Mouse (Mus musculus): ENCODE results near the gene Rhof. TPM values are rescaled to one million over a fixed set of nuclear protein-coding genes. Genes with fewer than 3 reads are reported as not detected.

The Rhof gene
- total RNA-seq (2021), result under 1 TPM; 0.23 to 0.38 TPM
- long read RNA-seq, experiment 1, partial matches to known transcripts, result 0 of 3 reads
- long read RNA-seq, experiment 1, other reads (novel, unspliced or antisense), result 3 of 3 reads
- long read RNA-seq, experiment 2, partial matches to known transcripts, result 0 of 2 reads
- long read RNA-seq, experiment 2, other reads (novel, unspliced or antisense), result 1 of 2 reads

DNA sequence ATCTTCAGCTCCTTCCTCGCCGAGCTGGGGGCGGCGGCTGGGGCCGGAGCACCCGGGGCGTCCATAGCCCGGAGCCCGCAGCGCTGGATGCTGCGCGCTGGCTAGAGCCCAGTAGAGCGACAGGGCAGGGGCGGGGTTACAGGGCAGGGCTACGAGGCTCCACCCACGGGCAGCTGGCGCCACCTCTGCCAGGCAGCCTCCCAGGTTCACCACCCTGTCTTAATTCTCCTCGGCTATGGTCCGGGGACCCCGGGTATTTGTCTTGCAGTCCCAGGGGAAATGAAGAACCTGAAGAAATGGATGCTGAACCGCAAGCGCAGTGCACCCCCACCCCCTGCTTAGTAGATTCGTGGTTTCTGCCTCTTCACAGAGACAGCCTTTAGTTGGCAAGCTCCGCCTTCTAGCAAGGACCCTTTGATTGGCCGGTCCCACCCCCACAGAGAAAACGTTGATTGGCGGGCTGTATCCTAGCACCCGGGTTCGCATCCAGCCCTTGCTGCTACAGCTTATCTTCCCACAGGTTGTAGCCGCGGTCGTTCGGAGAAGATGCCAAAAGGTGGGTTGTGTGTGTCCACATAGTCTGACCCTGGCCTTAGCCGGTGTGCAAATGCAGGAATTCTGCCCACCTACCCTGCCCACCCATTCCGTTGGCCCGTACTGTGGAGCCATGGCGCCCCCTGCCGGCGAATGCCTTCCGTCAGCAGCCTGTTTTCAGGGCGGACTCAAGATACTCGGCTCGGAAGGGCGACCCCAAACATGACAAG lies at the start of gene Rhof:
Gene Rhof (minus strand): TSS at position 385 of the 764 bp plus-strand sequence.
- peak; percentile 68 for DNase-seq

- peak; percentile 33 for DNase-seq
Observed at GRCm38 (mm10) chr5:123181536-123181935, 49.0 kb upstream of the Rhof start.

DNA sequence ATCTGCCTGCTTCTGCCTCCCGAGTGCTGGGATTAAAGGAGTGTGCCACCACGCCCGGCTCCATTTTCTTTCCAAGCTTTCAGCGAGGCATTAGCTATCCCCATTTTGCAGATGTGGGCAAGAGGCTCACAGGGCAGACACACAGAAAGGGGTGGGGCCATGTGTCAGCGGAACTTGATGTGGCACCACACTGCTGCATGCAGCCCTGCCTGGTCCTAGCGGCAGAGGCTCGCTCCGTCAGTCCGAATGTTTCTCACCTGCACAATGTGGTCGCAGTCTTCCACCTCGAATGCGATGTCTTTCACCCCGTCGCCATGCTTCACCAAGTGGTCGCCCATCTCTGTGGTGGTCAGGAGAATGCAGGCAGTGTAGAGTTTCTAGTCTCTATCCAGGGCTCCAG lies 47.9 kb upstream of the Rhof start:
- no peak for DNase-seq

GRCm38 (mm10) chr5:123178792-123179191 lies 46.3 kb upstream of the Rhof start:
- DNase-seq, result no peak

- peak; percentile 72 for DNase-seq
Observed at GRCm38 (mm10) chr5:123171646-123172350, 39.3 kb upstream of the Rhof start.

- DNase-seq, result no peak
Observed at GRCm38 (mm10) chr5:123170365-123170764, 37.9 kb upstream of the Rhof start.

DNA sequence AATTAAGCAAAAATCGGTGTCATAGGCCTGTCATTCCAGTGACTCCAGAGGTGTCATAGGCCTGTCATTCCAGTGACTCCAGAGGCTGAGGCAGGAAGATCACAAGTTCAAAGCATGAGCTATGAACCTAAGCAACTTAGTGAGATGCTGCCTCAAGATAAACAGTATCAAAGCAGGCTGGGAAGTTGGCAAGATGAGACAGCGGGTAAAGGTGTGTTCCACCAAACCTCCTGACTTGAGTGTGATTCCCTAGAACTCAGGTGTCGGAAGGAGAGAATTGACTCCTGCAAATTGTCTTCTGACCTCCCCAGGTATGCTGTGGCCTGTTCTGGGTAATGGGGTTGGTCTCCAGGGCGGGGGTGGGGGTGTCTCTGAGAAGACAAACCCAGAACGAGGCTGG lies 36.8 kb upstream of the Rhof start, which contains the start of gene Psmd9:
Gene Psmd9 (plus strand): TSS at position 130 of the 400 bp plus-strand sequence.
- DNase-seq, result no peak

DNA sequence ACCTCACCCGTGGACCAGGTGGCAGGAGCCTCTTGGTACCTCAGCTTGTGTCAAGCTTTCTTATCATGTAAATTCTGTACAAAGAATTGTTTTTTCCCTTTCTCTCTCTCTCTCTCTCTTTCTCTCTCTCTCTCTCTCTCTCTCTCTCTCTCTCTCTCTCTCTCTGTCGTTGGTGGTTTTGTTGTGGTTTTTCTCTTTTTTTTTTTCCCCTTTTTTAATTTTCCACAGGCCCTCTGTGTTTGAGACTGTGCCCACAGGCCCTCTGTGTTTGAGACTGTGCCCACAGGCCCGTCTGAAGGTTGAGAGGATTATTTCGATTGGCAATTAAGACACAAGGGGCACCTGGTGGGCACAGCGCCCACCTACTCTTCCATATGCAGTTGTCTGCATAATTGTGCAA lies 35.1 kb upstream of the Rhof start:
- DNase-seq, result no peak

DNA sequence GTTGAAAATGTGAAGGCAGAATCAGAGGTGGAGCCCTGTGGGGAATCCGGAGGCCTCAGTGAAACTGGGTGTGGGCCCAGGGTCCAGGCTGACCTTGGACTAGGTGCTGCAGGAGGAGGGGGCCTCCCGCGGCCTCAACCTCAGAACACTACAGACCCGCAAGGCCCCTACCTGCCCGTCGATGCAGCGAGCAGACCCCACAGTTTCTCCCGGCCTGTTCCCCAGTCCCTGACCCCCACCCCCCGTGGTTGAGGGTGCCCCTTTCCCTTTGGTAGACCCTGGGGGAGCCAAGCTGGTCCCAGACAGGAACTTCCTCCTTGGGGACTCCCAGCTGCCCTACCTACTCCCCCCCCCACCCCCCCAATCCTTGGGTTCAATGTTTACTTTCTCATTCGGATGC lies 33.9 kb upstream of the Rhof start:
- no peak for DNase-seq

- no peak for DNase-seq
Observed at GRCm38 (mm10) chr5:123162942-123163341, 30.4 kb upstream of the Rhof start.

DNA sequence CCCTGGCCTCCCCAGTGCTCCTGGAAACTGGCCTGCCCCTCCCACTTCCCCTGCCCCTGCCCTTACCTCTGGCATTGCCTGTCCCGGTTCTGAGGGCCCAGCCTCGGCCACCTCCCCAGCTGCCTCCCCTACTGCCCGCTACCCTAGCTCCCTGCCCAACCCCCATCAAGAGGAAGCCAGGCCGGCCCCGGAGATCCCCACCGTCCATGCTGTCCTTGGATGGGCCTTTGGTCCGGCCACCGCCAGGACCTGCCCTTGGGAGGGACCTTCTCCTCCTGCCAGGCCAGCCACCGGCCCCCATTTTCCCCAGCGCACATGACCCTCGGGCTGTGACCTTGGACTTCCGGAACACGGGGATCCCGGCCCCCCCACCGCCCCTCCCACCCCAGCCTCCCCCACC lies 27.8 kb upstream of the Rhof start:
- no peak for DNase-seq

DNA sequence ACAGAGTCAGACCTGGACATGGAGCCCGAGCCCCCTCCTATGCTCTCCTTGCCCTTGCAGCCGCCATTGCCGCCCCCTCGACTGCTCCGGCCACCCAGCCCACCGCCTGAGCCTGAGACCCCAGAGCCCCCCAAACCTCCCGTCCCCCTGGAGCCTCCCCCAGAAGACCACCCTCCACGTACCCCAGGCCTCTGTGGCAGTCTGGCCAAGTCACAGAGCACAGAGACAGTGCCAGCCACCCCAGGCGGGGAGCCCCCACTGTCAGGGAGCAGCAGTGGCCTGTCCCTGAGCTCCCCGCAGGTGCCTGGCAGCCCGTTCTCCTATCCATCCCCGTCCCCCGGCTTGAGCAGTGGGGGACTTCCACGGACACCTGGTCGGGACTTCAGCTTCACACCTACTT lies 27.4 kb upstream of the Rhof start:
- DNase-seq, result no peak

DNA sequence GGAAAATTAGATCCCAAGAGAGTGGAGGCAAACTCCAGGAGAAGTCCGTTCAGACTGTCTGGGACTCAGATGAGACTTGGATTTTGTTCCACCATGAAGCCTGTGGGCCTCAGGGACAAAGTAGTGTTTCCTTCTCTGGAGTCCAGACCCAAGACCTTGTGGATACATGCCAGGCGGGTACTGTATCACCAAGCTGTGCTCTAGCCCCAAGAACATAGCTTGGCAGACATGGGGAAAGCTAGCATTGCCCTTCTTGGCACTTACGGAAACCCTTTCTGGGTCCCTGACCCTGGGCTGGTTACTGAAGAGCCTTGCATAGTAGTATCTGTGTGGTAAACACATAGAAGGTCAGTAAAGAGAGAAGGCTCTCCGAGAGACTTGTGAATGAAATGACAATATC lies 27.0 kb upstream of the Rhof start:
- no peak for DNase-seq

DNA sequence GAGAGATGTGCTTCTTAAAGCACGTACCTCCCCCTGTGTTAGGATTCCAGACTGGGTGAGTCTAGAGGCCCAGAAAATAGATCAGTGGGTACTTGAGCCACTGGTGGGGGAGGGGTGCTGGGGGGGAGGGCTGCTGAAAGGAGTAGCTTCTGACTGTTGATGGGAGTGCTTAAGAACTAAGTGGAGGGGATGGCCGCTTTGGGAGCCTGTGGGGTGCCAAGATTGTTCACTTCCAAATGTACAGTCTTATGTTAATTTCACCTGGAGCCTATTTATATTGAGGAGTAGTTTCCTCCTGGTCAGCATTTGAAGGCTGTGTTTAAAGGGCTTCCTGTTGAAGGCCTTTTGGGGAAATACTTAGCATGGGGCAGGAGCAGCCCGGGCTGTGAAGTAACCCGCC lies 25.5 kb upstream of the Rhof start:
- no peak for DNase-seq

DNA sequence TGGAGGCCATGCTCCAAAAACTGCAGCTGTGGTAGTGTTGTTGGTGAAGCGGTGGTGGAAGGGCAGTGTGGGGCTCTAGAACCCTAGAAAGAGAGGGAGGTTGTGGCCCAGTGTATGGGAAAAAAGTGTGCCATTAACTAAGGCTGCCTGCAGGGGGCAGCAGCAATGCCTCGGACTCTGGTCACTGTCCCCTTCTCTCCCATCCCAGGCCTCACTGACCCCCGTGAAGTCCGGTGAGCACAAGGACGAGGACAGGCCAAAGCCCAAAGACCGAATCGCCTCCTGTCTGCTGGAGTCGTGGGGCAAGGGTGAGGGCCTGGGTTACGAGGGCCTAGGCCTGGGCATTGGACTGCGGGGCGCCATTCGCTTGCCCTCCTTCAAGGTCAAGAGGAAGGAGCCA lies 24.3 kb upstream of the Rhof start:
- no peak for DNase-seq

DNA sequence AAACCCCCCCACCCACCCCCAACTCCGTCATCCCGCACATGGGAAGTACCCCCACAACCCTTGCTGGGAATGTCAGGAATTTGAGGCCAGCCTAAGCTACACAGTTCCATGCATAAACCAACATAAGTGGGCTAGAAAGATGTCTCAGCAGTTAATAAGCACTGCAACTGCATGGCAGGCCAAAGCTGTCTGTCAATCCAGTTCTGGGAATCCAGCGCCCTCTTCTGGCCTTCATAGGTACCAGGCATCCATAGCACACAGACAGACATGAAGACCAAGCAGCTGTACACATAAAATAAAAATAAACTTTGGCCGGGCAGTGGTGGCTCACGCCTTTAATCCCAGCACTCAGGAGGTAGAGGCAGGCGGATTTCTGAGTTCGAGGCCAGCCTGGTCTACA lies 22.9 kb upstream of the Rhof start:
- DNase-seq, result peak; percentile 70

DNA sequence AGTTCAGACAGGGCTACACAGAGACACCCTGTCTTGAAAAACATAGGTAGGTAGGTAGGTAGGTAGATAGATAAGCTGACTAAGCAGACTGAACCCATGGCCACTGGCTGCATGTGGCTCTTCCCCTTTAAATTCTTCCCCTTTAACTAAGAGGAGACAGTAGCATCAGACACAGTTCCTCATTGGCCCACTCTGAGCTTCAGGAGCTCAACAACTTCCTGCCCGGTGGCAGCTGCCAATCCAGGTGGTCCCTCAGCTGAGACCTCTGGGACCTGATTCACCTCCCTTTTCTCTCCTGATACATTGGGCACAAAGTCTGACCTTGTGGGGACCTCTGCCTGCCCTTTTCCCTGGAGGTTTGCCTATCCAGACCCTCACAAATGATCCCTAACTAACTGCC lies 20.4 kb upstream of the Rhof start:
- DNase-seq, result no peak

DNA sequence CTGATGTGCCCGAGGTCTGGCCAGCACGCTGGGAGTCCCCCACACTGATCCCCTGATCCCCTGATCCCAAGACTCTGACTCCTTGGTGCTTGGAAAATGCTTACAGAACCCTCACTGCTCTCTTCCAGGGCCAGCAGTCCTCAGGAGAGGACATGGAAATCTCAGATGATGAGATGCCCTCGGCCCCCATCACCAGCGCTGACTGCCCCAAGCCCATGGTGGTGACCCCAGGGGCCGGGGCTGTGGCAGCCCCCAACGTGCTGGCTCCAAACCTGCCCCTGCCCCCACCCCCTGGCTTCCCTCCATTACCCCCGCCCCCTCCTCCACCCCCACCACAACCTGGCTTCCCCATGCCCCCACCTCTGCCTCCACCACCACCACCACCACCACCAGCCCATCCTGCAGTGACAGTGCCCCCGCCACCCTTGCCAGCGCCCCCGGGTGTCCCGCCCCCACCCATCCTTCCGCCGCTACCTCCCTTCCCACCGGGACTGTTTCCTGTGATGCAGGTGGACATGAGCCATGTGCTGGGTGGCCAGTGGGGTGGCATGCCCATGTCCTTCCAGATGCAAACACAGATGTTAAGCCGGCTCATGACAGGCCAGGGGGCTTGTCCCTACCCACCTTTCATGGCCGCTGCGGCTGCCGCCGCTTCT lies 19.3 kb upstream of the Rhof start:
- no peak for DNase-seq

- DNase-seq, result no peak
Observed at GRCm38 (mm10) chr5:123151077-123151476, 18.6 kb upstream of the Rhof start.

- DNase-seq, result no peak
Observed at GRCm38 (mm10) chr5:123150641-123151040, 18.1 kb upstream of the Rhof start.

GRCm38 (mm10) chr5:123149451-123150400 lies 17.2 kb upstream of the Rhof start:
- DNase-seq, result peak; percentile 84
